Mouse (Mus musculus): ENCODE measurements around the gene Tsc2. TPM values are rescaled to one million over a fixed set of nuclear protein-coding genes. Genes with fewer than 3 reads are reported as not detected.

Tsc2 gene
- polyA plus RNA-seq, 1 experiment from 2014 or later, result 46.2 TPM

GRCm38 (mm10) chr17:24604557-24604956 lies 27.9 kb downstream of the Tsc2 start:
- ATAC-seq (replicated peaks; ENCODE audit: insufficient number of reproducible peaks, low FRiP score, low TSS enrichment, low read depth), result no peak

GRCm38 (mm10) chr17:24603961-24604360 lies 28.5 kb downstream of the Tsc2 start:
- DNase-seq (ENCODE audit: low spot score) (no peak), ATAC-seq (replicated peaks; ENCODE audit: insufficient number of reproducible peaks, low FRiP score, low TSS enrichment, low read depth) (no peak)
- Histone ChIP-seq H3K27ac (replicated peaks; ENCODE audit: low read depth, low read length) (no peak overlapping the region), H3K4me2 (ENCODE audit: low read depth, low read length) (no peak overlapping the region), H3K36me3 (replicated peaks; ENCODE audit: control insufficient read depth, insufficient read depth, low read depth, low read length) (peaks cover 10% of the 10 kb centered on the region), H3K4me1 (ENCODE audit: control insufficient read depth, insufficient read depth, low read length) (no peaks in the 10 kb centered on the region), H3K9ac (replicated peaks; ENCODE audit: low read length) (no peak overlapping the region), H3K4me3 (ENCODE audit: low read depth, low read length) (no peak overlapping the region), H3K9me3 (replicated peaks; ENCODE audit: control insufficient read depth, low read length) (no peaks in the 10 kb centered on the region), H3K27me3 (ENCODE audit: control insufficient read depth, insufficient read depth, low read length) (no peaks in the 10 kb centered on the region)
- 90% methylated on average over 8 of the region's 8 CpGs for WGBS

More at GRCm38 (mm10) chr17:24604557-24604956, 27.9 kb downstream of the Tsc2 start:
- no peaks in the 10 kb centered on the region for H3K27me3 ChIP-seq (ENCODE audit: control insufficient read depth, insufficient read depth, low read length)
- 91% methylated on average over 3 of the region's 3 CpGs for WGBS
- DNase-seq (ENCODE audit: low spot score), result no peak
- peaks cover 8% of the 10 kb centered on the region for H3K36me3 ChIP-seq (replicated peaks; ENCODE audit: control insufficient read depth, insufficient read depth, low read depth, low read length)
- no peaks in the 10 kb centered on the region for H3K4me1 ChIP-seq (ENCODE audit: control insufficient read depth, insufficient read depth, low read length)
- no peak overlapping the region for H3K9ac ChIP-seq (replicated peaks; ENCODE audit: low read length)
- H3K9me3 ChIP-seq (replicated peaks; ENCODE audit: control insufficient read depth, low read length), result no peaks in the 10 kb centered on the region
- H3K4me3 ChIP-seq (ENCODE audit: low read depth, low read length), result no peak overlapping the region
- H3K4me2 ChIP-seq (ENCODE audit: low read depth, low read length), result no peak overlapping the region
- no peak overlapping the region for H3K27ac ChIP-seq (replicated peaks; ENCODE audit: low read depth, low read length)

GRCm38 (mm10) chr17:24600502-24600901 lies 31.9 kb downstream of the Tsc2 start:
- Histone ChIP-seq H3K4me2 (ENCODE audit: low read depth, low read length) (no peak overlapping the region), H3K4me1 (ENCODE audit: control insufficient read depth, insufficient read depth, low read length) (no peaks in the 10 kb centered on the region), H3K4me3 (ENCODE audit: low read depth, low read length) (no peak overlapping the region), H3K9me3 (replicated peaks; ENCODE audit: control insufficient read depth, low read length) (no peaks in the 10 kb centered on the region), H3K9ac (replicated peaks; ENCODE audit: low read length) (no peak overlapping the region), H3K27ac (replicated peaks; ENCODE audit: low read depth, low read length) (no peak overlapping the region), H3K27me3 (ENCODE audit: control insufficient read depth, insufficient read depth, low read length) (no peaks in the 10 kb centered on the region), H3K36me3 (replicated peaks; ENCODE audit: control insufficient read depth, insufficient read depth, low read depth, low read length) (peaks cover 10% of the 10 kb centered on the region)
- WGBS, result 96% methylated on average over 4 of the region's 4 CpGs
- DNase-seq (ENCODE audit: low spot score) (no peak), ATAC-seq (replicated peaks; ENCODE audit: insufficient number of reproducible peaks, low FRiP score, low TSS enrichment, low read depth) (no peak)

- Histone ChIP-seq H3K4me3 (ENCODE audit: low read depth, low read length) (no peak overlapping the region), H3K27ac (replicated peaks; ENCODE audit: low read depth, low read length) (no peak overlapping the region), H3K9me3 (replicated peaks; ENCODE audit: control insufficient read depth, low read length) (no peaks in the 10 kb centered on the region), H3K4me1 (ENCODE audit: control insufficient read depth, insufficient read depth, low read length) (no peaks in the 10 kb centered on the region), H3K36me3 (replicated peaks; ENCODE audit: control insufficient read depth, insufficient read depth, low read depth, low read length) (peaks cover 10% of the 10 kb centered on the region), H3K4me2 (ENCODE audit: low read depth, low read length) (no peak overlapping the region), H3K27me3 (ENCODE audit: control insufficient read depth, insufficient read depth, low read length) (no peaks in the 10 kb centered on the region), H3K9ac (replicated peaks; ENCODE audit: low read length) (no peak overlapping the region)
- ATAC-seq (replicated peaks; ENCODE audit: insufficient number of reproducible peaks, low FRiP score, low TSS enrichment, low read depth), result no peak
- DNase-seq (ENCODE audit: low spot score), result no peak
- WGBS, result 88% methylated on average over 3 of the region's 3 CpGs
These were observed 34.4 kb downstream of the Tsc2 start for GRCm38 (mm10) chr17:24597989-24598388.

- no peaks in the 10 kb centered on the region for H3K4me1 ChIP-seq (ENCODE audit: control insufficient read depth, insufficient read depth, low read length)
- no peak overlapping the region for H3K27ac ChIP-seq (replicated peaks; ENCODE audit: low read depth, low read length)
- 92% methylated on average over 19 of the region's 19 CpGs for WGBS
- peaks cover 7% of the 10 kb centered on the region for H3K36me3 ChIP-seq (replicated peaks; ENCODE audit: control insufficient read depth, insufficient read depth, low read depth, low read length)
- no peak overlapping the region for H3K4me3 ChIP-seq (ENCODE audit: low read depth, low read length)
- no peak overlapping the region for H3K9ac ChIP-seq (replicated peaks; ENCODE audit: low read length)
- ATAC-seq (replicated peaks; ENCODE audit: insufficient number of reproducible peaks, low FRiP score, low TSS enrichment, low read depth) (no peak), DNase-seq (ENCODE audit: low spot score) (no peak)
- no peak overlapping the region for H3K4me2 ChIP-seq (ENCODE audit: low read depth, low read length)
- H3K9me3 ChIP-seq (replicated peaks; ENCODE audit: control insufficient read depth, low read length), result no peaks in the 10 kb centered on the region
- H3K27me3 ChIP-seq (ENCODE audit: control insufficient read depth, insufficient read depth, low read length), result no peaks in the 10 kb centered on the region
These were observed 35.8 kb downstream of the Tsc2 start for GRCm38 (mm10) chr17:24596471-24597183.

- Histone ChIP-seq H3K4me1 (ENCODE audit: control insufficient read depth, insufficient read depth, low read length) (no peaks in the 10 kb centered on the region), H3K4me3 (ENCODE audit: low read depth, low read length) (no peak overlapping the region), H3K36me3 (replicated peaks; ENCODE audit: control insufficient read depth, insufficient read depth, low read depth, low read length) (peaks cover 7% of the 10 kb centered on the region), H3K9ac (replicated peaks; ENCODE audit: low read length) (no peak overlapping the region), H3K27ac (replicated peaks; ENCODE audit: low read depth, low read length) (no peak overlapping the region), H3K9me3 (replicated peaks; ENCODE audit: control insufficient read depth, low read length) (no peaks in the 10 kb centered on the region), H3K4me2 (ENCODE audit: low read depth, low read length) (no peak overlapping the region), H3K27me3 (ENCODE audit: control insufficient read depth, insufficient read depth, low read length) (no peaks in the 10 kb centered on the region)
- WGBS, result 76% methylated on average over 5 of the region's 5 CpGs
- no peak for ATAC-seq (replicated peaks; ENCODE audit: insufficient number of reproducible peaks, low FRiP score, low TSS enrichment, low read depth)
- DNase-seq (ENCODE audit: low spot score), result no peak
These were observed 36.4 kb downstream of the Tsc2 start for GRCm38 (mm10) chr17:24596073-24596466.

GRCm38 (mm10) chr17:24595126-24596072 lies 37.0 kb downstream of the Tsc2 start:
- H3K4me2 ChIP-seq (ENCODE audit: low read depth, low read length), result no peak overlapping the region
- no peak overlapping the region for H3K27ac ChIP-seq (replicated peaks; ENCODE audit: low read depth, low read length)
- peaks cover 9% of the 10 kb centered on the region for H3K36me3 ChIP-seq (replicated peaks; ENCODE audit: control insufficient read depth, insufficient read depth, low read depth, low read length)
- DNase-seq (ENCODE audit: low spot score) (peak; percentile 2), ATAC-seq (replicated peaks; ENCODE audit: insufficient number of reproducible peaks, low FRiP score, low TSS enrichment, low read depth) (no peak)
- no peaks in the 10 kb centered on the region for H3K4me1 ChIP-seq (ENCODE audit: control insufficient read depth, insufficient read depth, low read length)
- no peaks in the 10 kb centered on the region for H3K27me3 ChIP-seq (ENCODE audit: control insufficient read depth, insufficient read depth, low read length)
- 79% methylated on average over 17 of the region's 17 CpGs for WGBS
- no peak overlapping the region for H3K4me3 ChIP-seq (ENCODE audit: low read depth, low read length)
- no peaks in the 10 kb centered on the region for H3K9me3 ChIP-seq (replicated peaks; ENCODE audit: control insufficient read depth, low read length)
- no peak overlapping the region for H3K9ac ChIP-seq (replicated peaks; ENCODE audit: low read length)
